In genomic region chr6:124913214-124913613, GRCm38 (mm10) we compare ENCODE assay signal across 12 mouse cellular contexts. TPM values are rescaled to one million over a fixed set of nuclear protein-coding genes. Genes with fewer than 3 reads are reported as not detected.
A peak's percentile ranks its signal among the peaks of the same experiment; 100 is the strongest.
DNase-seq lines count a peak whose midpoint lies in the region; ATAC-seq and TF ChIP-seq lines count a peak whose summit lies in the region.
"Had no signal": no experiment of that assay in that cellular context is flagged by ENCODE, and none has a peak within 500 bp of the region (broad histone marks: within the 10 kb centered on the region; RNA-seq: fewer than 3 reads in every experiment).

No protein-coding gene starts in this region.

- no peak overlapping the region for H3K4me3 ChIP-seq in layer of hippocampus, adult 2 months
- H3K4me3 ChIP-seq in hindbrain, embryonic 14.5 days (replicated peaks; ENCODE audit: low read length), result no peak overlapping the region
- H3K4me3 ChIP-seq in neural tube, embryonic 13.5 days, result no peak overlapping the region

- peak; percentile 33 for DNase-seq in adrenal gland, adult 2 months
- DNase-seq in adrenal gland, postnatal 25 days, result no peak
- no peak for DNase-seq in layer of hippocampus, adult 2 months (ENCODE audit: low spot score in 2 of 2)
- no peak for DNase-seq in layer of hippocampus, postnatal 14 days (ENCODE audit: low spot score in 2 of 2)
- DNase-seq in hindbrain, embryonic 14.5 days (ENCODE audit: low spot score), result no peak
- no peak for DNase-seq in thymus, postnatal 0 days (ENCODE audit: low spot score)
- DNase-seq: gastrocnemius, postnatal 10 days; left cerebral cortex, postnatal 4 days; lung, postnatal 14 days had no signal

- peaks cover 28% of the 10 kb centered on the region for H3K36me3 ChIP-seq in hindbrain, embryonic 14.5 days (replicated peaks; ENCODE audit: control insufficient read depth, insufficient read depth)
- peaks cover 32% of the 10 kb centered on the region for H3K36me3 ChIP-seq in neural tube, embryonic 13.5 days

- no peak for TF ChIP-seq CTCF in layer of hippocampus, adult 2 months (conservative IDR thresholded peaks at IDR 0.05)

- H3K9me3 ChIP-seq in hindbrain, embryonic 14.5 days (ENCODE audit: control insufficient read depth, low read length), result no peaks in the 10 kb centered on the region
- no peaks in the 10 kb centered on the region for H3K9me3 ChIP-seq in neural tube, embryonic 13.5 days

- H3K4me1 ChIP-seq in hindbrain, embryonic 14.5 days (replicated peaks; ENCODE audit: control insufficient read depth, insufficient read depth, low read length), result peaks cover 34% of the 10 kb centered on the region
- H3K4me1 ChIP-seq in neural tube, embryonic 13.5 days (replicated peaks), result peaks cover 57% of the 10 kb centered on the region

- 47% methylated on average over 6 of the region's 6 CpGs for WGBS in hindbrain, embryonic 14.5 days
- WGBS in neural tube, embryonic 13.5 days, result 67% methylated on average over 6 of the region's 6 CpGs

- H3K27me3 ChIP-seq in hindbrain, embryonic 14.5 days (ENCODE audit: control insufficient read depth, insufficient read depth, low read length), result no peaks in the 10 kb centered on the region
- H3K27me3 ChIP-seq in neural tube, embryonic 13.5 days, result no peaks in the 10 kb centered on the region

- ATAC-seq in hindbrain, embryonic 14.5 days (ENCODE audit: low FRiP score), result no peak
- ATAC-seq in neural tube, embryonic 13.5 days (ENCODE audit: low read depth), result no peak
- no peak for ATAC-seq in inflammation-experienced regulatory T-cells, adult 6 months

- no peak overlapping the region for H3K9ac ChIP-seq in hindbrain, embryonic 14.5 days
- peak overlapping the region; percentile 26; the same call in 1 of the 2 replicates for H3K9ac ChIP-seq in neural tube, embryonic 13.5 days

- 0 out of 2 replicates have a peak overlapping the region, but pooled peaks have one; percentile 14 for H3K27ac ChIP-seq in layer of hippocampus, adult 2 months
- H3K27ac ChIP-seq in hindbrain, embryonic 14.5 days, result 0 out of 2 replicates have a peak overlapping the region, but pooled peaks have one; percentile 100
- H3K27ac ChIP-seq in neural tube, embryonic 13.5 days (replicated peaks), result peak overlapping the region; percentile 100

- no peak overlapping the region for H3K4me2 ChIP-seq in hindbrain, embryonic 14.5 days (replicated peaks)
- H3K4me2 ChIP-seq in neural tube, embryonic 13.5 days, result no peak overlapping the region

RNA-seq across cellular contexts. Expression of gene Lag3, which starts 1.7 kb away (rescaled TPM):
- total RNA-seq in adrenal gland, adult 2 months (2021), result 1 to 10 TPM; 1.1 to 1.5 TPM
- 2.1 and 2.5 TPM in 2 replicates for polyA plus RNA-seq in adrenal gland, adult 2 months (2012; rRNA removed)
- 1.2 and 1.4 TPM in 2 replicates for total RNA-seq in adrenal gland, postnatal 25 days (2021)
- 1 to 10 TPM; 1.3 to 1.7 TPM for total RNA-seq in layer of hippocampus, adult 2 months (2021)
- total RNA-seq in layer of hippocampus, postnatal 14 days (2021), result 1 to 10 TPM; 2.6 to 3.0 TPM
- polyA plus RNA-seq in hindbrain, embryonic 14.5 days (2014; fragmentation: Nextera tagmentation; extraction: Ambion mirVana), result 2.1 and 2.8 TPM in 2 replicates
- polyA plus RNA-seq in neural tube, embryonic 13.5 days (2015; fragmentation: Nextera tagmentation; extraction: Ambion mirVana), result 2.2 and 3.2 TPM in 2 replicates
- polyA plus RNA-seq in inflammation-experienced regulatory T-cells, adult 6 months (2017; shearing (Covaris generic)), result 10 to 100 TPM; 30.8 to 40.1 (median 38.3) TPM
- 5.5 and 6.1 TPM in 2 replicates for polyA plus RNA-seq in thymus, postnatal 0 days (2015; fragmentation: Nextera tagmentation; extraction: Ambion mirVana)

RNA-seq across cellular contexts. Expression of gene Ptms, which starts 6.7 kb away (rescaled TPM):
- total RNA-seq in adrenal gland, adult 2 months (2021), result 100 to 1,000 TPM; 828 to 858 TPM
- polyA plus RNA-seq in adrenal gland, adult 2 months (2012; rRNA removed), result 2,208 and 2,873 TPM in 2 replicates
- total RNA-seq in adrenal gland, postnatal 25 days (2021), result 790 and 858 TPM in 2 replicates
- 1,000 to 10,000 TPM in 1 of 2 experiments, 100 to 1,000 TPM in 1; 991 to 1,057 TPM for total RNA-seq in layer of hippocampus, adult 2 months (2021)
- 1,000 to 10,000 TPM; 1,231 to 1,331 TPM for total RNA-seq in layer of hippocampus, postnatal 14 days (2021)
- polyA plus RNA-seq in hindbrain, embryonic 14.5 days (2014; fragmentation: Nextera tagmentation; extraction: Ambion mirVana), result 674 and 707 TPM in 2 replicates
- polyA plus RNA-seq in neural tube, embryonic 13.5 days (2015; fragmentation: Nextera tagmentation; extraction: Ambion mirVana), result 797 TPM in 2 replicates
- 10 to 100 TPM in 2 of 3 experiments, 1 to 10 TPM in 1; 9.5 to 15.5 (median 12.1) TPM for polyA plus RNA-seq in inflammation-experienced regulatory T-cells, adult 6 months (2017; shearing (Covaris generic))
- 204 and 256 TPM in 2 replicates for polyA plus RNA-seq in thymus, postnatal 0 days (2015; fragmentation: Nextera tagmentation; extraction: Ambion mirVana)

RNA-seq across cellular contexts. Expression of gene Mlf2, which starts 18.0 kb away (rescaled TPM):
- total RNA-seq in adrenal gland, adult 2 months (2021), result 100 to 1,000 TPM; 269 to 320 TPM
- polyA plus RNA-seq in adrenal gland, adult 2 months (2012; rRNA removed), result 390 and 451 TPM in 2 replicates
- total RNA-seq in adrenal gland, postnatal 25 days (2021), result 271 and 277 TPM in 2 replicates
- 100 to 1,000 TPM; 627 to 642 TPM for total RNA-seq in layer of hippocampus, adult 2 months (2021)
- 100 to 1,000 TPM; 681 to 696 TPM for total RNA-seq in layer of hippocampus, postnatal 14 days (2021)
- 577 and 614 TPM in 2 replicates for polyA plus RNA-seq in hindbrain, embryonic 14.5 days (2014; fragmentation: Nextera tagmentation; extraction: Ambion mirVana)
- polyA plus RNA-seq in neural tube, embryonic 13.5 days (2015; fragmentation: Nextera tagmentation; extraction: Ambion mirVana), result 535 and 552 TPM in 2 replicates
- 10 to 100 TPM; 35.6 to 70.5 (median 42.2) TPM for polyA plus RNA-seq in inflammation-experienced regulatory T-cells, adult 6 months (2017; shearing (Covaris generic))
- polyA plus RNA-seq in thymus, postnatal 0 days (2015; fragmentation: Nextera tagmentation; extraction: Ambion mirVana), result 267 and 277 TPM in 2 replicates

RNA-seq across cellular contexts. Expression of gene Cd4, which starts 25.2 kb away (rescaled TPM):
- under 1 TPM; 0.31 to 0.55 TPM for total RNA-seq in adrenal gland, adult 2 months (2021)
- polyA plus RNA-seq in adrenal gland, adult 2 months (2012; rRNA removed), result 0.52 and 0.61 TPM in 2 replicates
- total RNA-seq in adrenal gland, postnatal 25 days (2021), result 0.21 TPM in 1 of 2 replicates, not detected in the other
- total RNA-seq in layer of hippocampus, adult 2 months (2021), result under 1 TPM; 0.18 to 0.47 TPM
- total RNA-seq in layer of hippocampus, postnatal 14 days (2021), result under 1 TPM; 0.29 to 0.58 TPM
- polyA plus RNA-seq in hindbrain, embryonic 14.5 days (2014; fragmentation: Nextera tagmentation; extraction: Ambion mirVana), result 0.27 and 0.35 TPM in 2 replicates
- 0.21 TPM in 1 of 2 replicates, not detected in the other for polyA plus RNA-seq in neural tube, embryonic 13.5 days (2015; fragmentation: Nextera tagmentation; extraction: Ambion mirVana)
- polyA plus RNA-seq in inflammation-experienced regulatory T-cells, adult 6 months (2017; shearing (Covaris generic)), result 100 to 1,000 TPM; 319 to 446 (median 407) TPM
- 102 TPM in 2 replicates for polyA plus RNA-seq in thymus, postnatal 0 days (2015; fragmentation: Nextera tagmentation; extraction: Ambion mirVana)
- polyA plus RNA-seq: embryonic facial prominence, embryonic 11.5 days had no signal

RNA-seq across cellular contexts. Expression of gene Gpr162, which starts 49.4 kb away (rescaled TPM):
- total RNA-seq in adrenal gland, adult 2 months (2021), result 1 to 10 TPM; 1.1 to 2.5 TPM
- polyA plus RNA-seq in adrenal gland, adult 2 months (2012; rRNA removed), result 1.9 and 2.4 TPM in 2 replicates
- 0.90 and 1.5 TPM in 2 replicates for total RNA-seq in adrenal gland, postnatal 25 days (2021)
- 100 to 1,000 TPM; 181 to 199 TPM for total RNA-seq in layer of hippocampus, adult 2 months (2021)
- total RNA-seq in layer of hippocampus, postnatal 14 days (2021), result 100 to 1,000 TPM; 180 to 193 TPM
- polyA plus RNA-seq in hindbrain, embryonic 14.5 days (2014; fragmentation: Nextera tagmentation; extraction: Ambion mirVana), result 16.6 and 17.6 TPM in 2 replicates
- polyA plus RNA-seq in neural tube, embryonic 13.5 days (2015; fragmentation: Nextera tagmentation; extraction: Ambion mirVana), result 21.2 and 22.4 TPM in 2 replicates
- polyA plus RNA-seq in inflammation-experienced regulatory T-cells, adult 6 months (2017; shearing (Covaris generic)), result under 1 TPM in 2 of 3 experiments, not detected in 1; 0.16 to 0.19 TPM
- polyA plus RNA-seq in thymus, postnatal 0 days (2015; fragmentation: Nextera tagmentation; extraction: Ambion mirVana), result 15.2 and 21.8 TPM in 2 replicates

Comparison
In these comparisons a context has a peak if more than half of its experiments do, and no peak if none do; other contexts are left out.
1. H3K27ac ChIP-seq: peak in every context shown above with its lines; median percentile 100 in hindbrain, embryonic 14.5 days; 100 in neural tube, embryonic 13.5 days; 14 in layer of hippocampus, adult 2 months.
2. RNA of gene Ptms, which starts 6.7 kb away (polyA plus RNA-seq): 2,208 to 2,873 TPM in adrenal gland, adult 2 months, 797 TPM in neural tube, embryonic 13.5 days, 674 to 707 TPM in hindbrain, embryonic 14.5 days and 204 to 256 TPM in thymus, postnatal 0 days; 9.5 to 15.5 TPM in inflammation-experienced regulatory T-cells, adult 6 months; every median in the first group is over 10 times any median in the second.